Mouse (Mus musculus) MEL (cell line): ENCODE data around the gene Slc7a11. TPM values are rescaled to one million over a fixed set of nuclear protein-coding genes. Genes with fewer than 3 reads are reported as not detected.

Source experiments
- DNase-seq: peaks from one replicate; pipeline ENCODE4 v3.0.0; 2011; ENCODE audit warnings: low read depth, low spot score
- H3K27ac ChIP-seq: 2 replicates; pipeline ENCODE4 v1.5.1; 2012; ENCODE audit warnings: low read depth, mild to moderate bottlenecking, control low read depth, low read length, moderate library complexity; ENCODE audit not compliant: control insufficient read depth
- H3K27me3 ChIP-seq, 2 experiments: fragments of 150-350 bp in 1 of 2; sonication (generic) in 1 of 2; 2 replicates each; pipeline ENCODE4 v1.6.1; 2012; ENCODE audit warnings: low read length in 2 of 2, mild to moderate bottlenecking in 2 of 2, improper control_type of control experiment in 1 of 2, moderate library complexity in 1 of 2; ENCODE audit not compliant: insufficient read depth in 2 of 2, control insufficient read depth in 1 of 2
- H3K36me3 ChIP-seq, 2 experiments: 2 replicates each; pipeline ENCODE4 v1.6.1; 2012 to 2014; ENCODE audit warnings: low read length in 2 of 2, improper control_type of control experiment in 1 of 2, inconsistent platforms in 1 of 2, mild to moderate bottlenecking in 1 of 2; ENCODE audit not compliant: insufficient read depth in 2 of 2, control insufficient read depth in 1 of 2
- H3K4me1 ChIP-seq, 2 experiments: fragments of 150-350 bp in 1 of 2; sonication (generic) in 1 of 2; 2 replicates each; pipeline ENCODE4 v1.6.1; 2012; ENCODE audit warnings: low read length in 2 of 2, improper control_type of control experiment in 1 of 2, mild to moderate bottlenecking in 1 of 2; ENCODE audit not compliant: insufficient read depth in 2 of 2, control insufficient read depth in 1 of 2
- H3K4me3 ChIP-seq, 2 experiments: fragments of 150-350 bp in 1 of 2; sonication (generic) in 1 of 2; 2 replicates each; pipeline ENCODE4 v1.5.1; 2012; ENCODE audit warnings: low read depth in 2 of 2, low read length in 2 of 2, mild to moderate bottlenecking in 2 of 2, moderate library complexity in 2 of 2, control low read depth in 1 of 2, improper control_type of control experiment in 1 of 2; ENCODE audit not compliant: control insufficient read depth in 1 of 2, insufficient read depth in 1 of 2
- H3K79me2 ChIP-seq: 2 replicates; pipeline ENCODE4 v1.6.1; 2012; ENCODE audit warnings: mild to moderate bottlenecking, low read length, moderate library complexity; ENCODE audit not compliant: control insufficient read depth, poor library complexity, insufficient read depth
- H3K9ac ChIP-seq: 2 replicates; pipeline ENCODE4 v1.6.1; 2012; ENCODE audit warnings: low read depth, mild to moderate bottlenecking, control low read depth, low read length, moderate library complexity; ENCODE audit not compliant: control insufficient read depth, poor library complexity, severe bottlenecking
- H3K9me3 ChIP-seq: fragments of 150-350 bp; sonication (generic); replicated peaks from 2 replicates; pipeline ENCODE4 v1.6.1; 2012; ENCODE audit warnings: mild to moderate bottlenecking, low read length, improper control_type of control experiment, moderate library complexity; ENCODE audit not compliant: insufficient read depth
- CHD1 ChIP-seq: IDR thresholded peaks from 2 replicates; pipeline ENCODE4 v1.6.1; 2012; ENCODE audit warnings: low read depth, mild to moderate bottlenecking, inconsistent platforms, low read length, improper control_type of control experiment
- E2F4 ChIP-seq: IDR thresholded peaks from 2 replicates; pipeline ENCODE4 v1.6.1; 2011; ENCODE audit warnings: low read depth, low read length, improper control_type of control experiment, borderline replicate concordance
- GATA1 ChIP-seq: IDR thresholded peaks from 2 replicates; pipeline ENCODE4 v1.6.1; 2011; ENCODE audit warnings: low read depth, low read length, improper control_type of control experiment
- HCFC1 ChIP-seq: IDR thresholded peaks from 2 replicates; pipeline ENCODE4 v1.6.1; 2012; ENCODE audit warnings: low read depth, mild to moderate bottlenecking, inconsistent platforms, low read length, improper control_type of control experiment, moderate library complexity
- JUND ChIP-seq: IDR thresholded peaks from 2 replicates; pipeline ENCODE4 v1.6.1; 2011; ENCODE audit warnings: low read depth, mild to moderate bottlenecking, improper control_type of control experiment, low read length
- MAFK ChIP-seq: IDR thresholded peaks from 2 replicates; pipeline ENCODE4 v1.6.1; 2011; ENCODE audit warnings: low read depth, mild to moderate bottlenecking, low read length, improper control_type of control experiment, borderline replicate concordance
- MAX ChIP-seq: IDR thresholded peaks from 2 replicates; pipeline ENCODE4 v1.6.1; 2011; ENCODE audit warnings: low read length, improper control_type of control experiment
- NRF1 ChIP-seq: IDR thresholded peaks from 2 replicates; pipeline ENCODE4 v1.6.1; 2014; ENCODE audit warnings: low read depth, mild to moderate bottlenecking, inconsistent platforms, low read length, improper control_type of control experiment, moderate library complexity; ENCODE audit not compliant: poor library complexity, insufficient read depth, severe bottlenecking
- POLR2AphosphoS2 ChIP-seq: IDR thresholded peaks from 2 replicates; pipeline ENCODE4 v1.6.1; 2011; ENCODE audit warnings: low read length, improper control_type of control experiment
- RAD21 ChIP-seq: IDR thresholded peaks from 2 replicates; pipeline ENCODE4 v1.6.1; 2011; ENCODE audit warnings: mild to moderate bottlenecking, low read depth, low read length, improper control_type of control experiment
- RCOR1 ChIP-seq: IDR thresholded peaks from 2 replicates; pipeline ENCODE4 v1.6.1; 2012; ENCODE audit warnings: low read depth, mild to moderate bottlenecking, inconsistent platforms, low read length, improper control_type of control experiment
- SIN3A ChIP-seq: IDR thresholded peaks from 2 replicates; pipeline ENCODE4 v1.6.1; 2012; ENCODE audit warnings: low read length, improper control_type of control experiment, inconsistent platforms
- TCF12 ChIP-seq: IDR thresholded peaks from 2 replicates; pipeline ENCODE4 v1.6.1; 2014; ENCODE audit warnings: low read depth, mild to moderate bottlenecking, inconsistent platforms, low read length, improper control_type of control experiment, moderate library complexity
- USF1 ChIP-seq: IDR thresholded peaks from 2 replicates; pipeline ENCODE4 v1.6.1; 2014; ENCODE audit warnings: low read depth, mild to moderate bottlenecking, inconsistent platforms, low read length, improper control_type of control experiment, moderate library complexity
- USF2 ChIP-seq, 2 experiments: IDR thresholded peaks; 2 replicates each; pipeline ENCODE4 v1.6.1; 2011 to 2012; ENCODE audit warnings: improper control_type of control experiment in 2 of 2, low read length in 2 of 2, borderline replicate concordance in 1 of 2, inconsistent platforms in 1 of 2, low read depth in 1 of 2, mild to moderate bottlenecking in 1 of 2; ENCODE audit not compliant: insufficient read depth in 1 of 2
- ZC3H11A ChIP-seq: IDR thresholded peaks from 2 replicates; pipeline ENCODE4 v1.6.1; 2012; ENCODE audit warnings: low read depth, mild to moderate bottlenecking, inconsistent platforms, low read length, improper control_type of control experiment
- ZKSCAN1 ChIP-seq: IDR thresholded peaks from 2 replicates; pipeline ENCODE4 v1.6.1; 2012; ENCODE audit warnings: low read depth, mild to moderate bottlenecking, inconsistent platforms, low read length, improper control_type of control experiment, moderate library complexity
- ZMIZ1 ChIP-seq: IDR thresholded peaks from 2 replicates; pipeline ENCODE4 v1.6.1; 2012; ENCODE audit warnings: low read depth, mild to moderate bottlenecking, inconsistent platforms, low read length, improper control_type of control experiment, moderate library complexity
- ZNF384 ChIP-seq: IDR thresholded peaks from 2 replicates; pipeline ENCODE4 v1.6.1; 2012; ENCODE audit warnings: low read depth, mild to moderate bottlenecking, inconsistent platforms, low read length, improper control_type of control experiment
- polyA plus RNA-seq, 2 experiments: library from polyadenylated mRNA; stranded (reverse) in 1 of 2; unstranded in 1 of 2; fragments of >175 nt in 1 of 2; fragments of >200 nt in 1 of 2; gene quantifications; 2 replicates each; pipeline versions ENCODE4 v1.2.1 to v1.2.4; 2012; ENCODE audit warnings: low replicate concordance in 2 of 2, low read depth in 1 of 2; ENCODE audit not compliant: insufficient read length in 2 of 2, insufficient read depth in 1 of 2, missing spikeins in 1 of 2
- total RNA-seq: library from RNA; depleted of rRNA; stranded (reverse); fragments of 300-350 nt; gene quantifications from 2 replicates; pipeline ENCODE4 v1.2.3, GENCODE M21; 2012

The Slc7a11 gene
- total and polyA plus RNA-seq, 3 experiments: 0.69 to 3.3 TPM; not detected in 1

DNA sequence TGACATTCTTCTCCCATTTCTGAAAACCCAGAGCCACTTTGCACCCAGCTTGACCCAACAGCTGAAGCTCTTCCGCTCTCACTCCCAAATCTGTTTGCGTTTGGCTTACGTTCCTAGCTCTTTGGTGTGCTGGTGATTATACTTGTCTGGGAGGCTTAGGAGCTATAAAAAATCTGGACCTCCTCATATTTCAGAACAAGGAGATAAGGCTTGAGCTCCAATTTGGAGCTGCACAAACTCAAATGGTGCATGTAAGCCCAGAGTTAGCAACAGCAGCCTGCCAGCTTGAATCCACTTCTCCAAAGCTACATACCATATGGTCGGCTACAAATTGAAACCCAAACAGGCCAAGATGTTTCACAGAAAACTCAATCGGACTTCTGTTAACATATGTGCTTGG, 498.6 kb downstream of the Slc7a11 start:
- Histone ChIP-seq H3K79me2 (no peaks in the 10 kb centered on the region), H3K4me1 (no peaks in the 10 kb centered on the region), H3K9me3 (no peaks in the 10 kb centered on the region), H3K27ac (no peak overlapping the region), H3K4me3 (no peak overlapping the region), H3K9ac (no peak overlapping the region), H3K36me3 (no peaks in the 10 kb centered on the region), H3K27me3 (no peaks in the 10 kb centered on the region)
- DNase-seq: no peak
- TF ChIP-seq USF1 (no peak), TCF12 (no peak), RAD21 (no peak), ZC3H11A (no peak), MAX (no peak), POLR2AphosphoS2 (no peak), ZKSCAN1 (no peak), RCOR1 (no peak), JUND (no peak), NRF1 (no peak), MAFK (no peak), CHD1 (no peak), ZNF384 (no peak)

DNA sequence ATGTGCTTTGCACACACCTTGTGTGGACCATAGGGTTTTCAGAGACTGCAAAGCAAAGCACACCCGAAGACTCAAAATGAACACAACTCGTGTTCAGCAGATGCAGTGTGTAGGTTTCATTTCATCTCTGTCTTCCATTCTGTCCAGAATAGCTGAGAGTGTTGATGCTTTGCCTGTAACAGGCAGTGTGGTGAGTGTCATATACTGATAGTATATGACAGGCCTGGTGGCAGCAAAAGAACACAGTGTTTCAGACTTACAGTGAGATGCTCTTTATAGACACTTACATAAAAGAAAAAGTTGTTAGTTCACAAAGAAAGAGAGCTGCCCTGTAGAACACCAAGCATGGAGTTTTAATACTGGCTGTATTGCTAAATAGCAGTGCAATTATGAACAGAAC, 505.8 kb downstream of the Slc7a11 start:
- Histone ChIP-seq H3K27ac (no peak overlapping the region), H3K4me1 (no peaks in the 10 kb centered on the region), H3K9me3 (no peaks in the 10 kb centered on the region), H3K27me3 (no peaks in the 10 kb centered on the region), H3K4me3 (no peak overlapping the region), H3K36me3 (no peaks in the 10 kb centered on the region), H3K79me2 (no peaks in the 10 kb centered on the region), H3K9ac (no peak overlapping the region)
- DNase-seq: no peak
- TF ChIP-seq E2F4 (no peak), SIN3A (no peak), RCOR1 (no peak), GATA1 (no peak), HCFC1 (no peak), MAX (no peak), USF2 (IDR thresholded peaks at IDR 0.05; ENCODE audit: borderline replicate concordance in 1 of 2, insufficient read depth in 1 of 2, low read depth in 1 of 2, low read length in 2 of 2) (no peak), ZMIZ1 (no peak), TCF12 (no peak)
